Mouse (Mus musculus) embryonic facial prominence, embryonic 10.5 days (tissue): ENCODE measurements at regions not wholly inside any gene's neighbourhood (a gene's known extent, or its start where the extent isn't known, plus 50 kb on each side); places are given as distances from the start of the nearest gene placed in this dataset.
A peak's percentile ranks its signal among the peaks of the same experiment; 100 is the strongest.

Experiments used
- DNase-seq: peaks from one replicate; pipeline ENCODE4 v3.0.0-alpha.2; 2017; ENCODE audit warnings: low spot score
- H3K27ac ChIP-seq: fragments of 300-500 bp; sonication (generic); replicated peaks from 2 replicates; pipeline ENCODE4 v1.5.1; 2016; ENCODE audit warnings: mild to moderate bottlenecking
- H3K27me3 ChIP-seq: fragments of 300-500 bp; sonication (generic); replicated peaks from 2 replicates; pipeline ENCODE4 v1.6.1; 2016; ENCODE audit warnings: low read depth, mild to moderate bottlenecking; ENCODE audit not compliant: poor library complexity, severe bottlenecking
- H3K36me3 ChIP-seq: fragments of 300-500 bp; sonication (generic); replicated peaks from 2 replicates; pipeline ENCODE4 v1.6.1; 2016; ENCODE audit warnings: mild to moderate bottlenecking, moderate library complexity
- H3K4me1 ChIP-seq: fragments of 300-500 bp; sonication (generic); 2 replicates; pipeline ENCODE4 v1.6.1; 2016
- H3K4me3 ChIP-seq: fragments of 300-500 bp; sonication (generic); 2 replicates; pipeline ENCODE4 v1.5.1; 2016; ENCODE audit warnings: mild to moderate bottlenecking, moderate library complexity
- H3K9me3 ChIP-seq: fragments of 300-500 bp; sonication (generic); 2 replicates; pipeline ENCODE4 v1.6.1; 2016; ENCODE audit warnings: mild to moderate bottlenecking
- WGBS: fragments of 180-500 bp; shearing (Covaris S2); methylation state at CpG from one replicate; pipeline ENCODE4 v1.1.7; 2016; 5-methylcytosine and 5-hydroxymethylcytosine counted together

DNA sequence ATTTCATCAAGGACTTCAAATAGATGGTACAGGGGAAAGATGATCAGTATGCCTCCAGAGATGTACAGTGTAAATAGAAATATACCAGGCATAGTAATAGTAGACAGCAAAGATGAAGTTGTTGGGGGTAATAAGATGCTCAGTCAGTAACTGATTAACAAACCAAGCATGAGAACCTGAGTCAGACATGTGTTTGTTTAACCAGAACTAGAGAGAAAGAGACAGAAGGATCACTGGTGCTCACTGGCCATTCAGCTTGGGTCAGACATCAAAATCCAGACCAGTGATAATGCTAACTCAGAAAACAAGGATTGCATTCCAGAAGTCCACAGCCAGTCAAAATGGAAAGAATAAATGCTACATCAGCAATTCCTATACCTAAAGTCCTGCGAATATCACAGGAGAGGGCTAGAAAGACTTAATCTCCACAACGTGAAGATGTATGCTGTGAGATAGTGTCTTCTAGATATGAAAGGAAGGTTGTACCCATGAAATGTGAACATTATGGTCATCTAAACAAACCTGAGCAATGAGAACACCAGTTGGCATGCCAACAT lies 320.6 kb upstream of the Gm10306 start:
- 91% methylated on average over 2 of the region's 2 CpGs for WGBS

GRCm38 (mm10) chr4:94256026-94256425 lies 300.3 kb upstream of the Gm10306 start:
- H3K4me3 ChIP-seq = no peak overlapping the region
- H3K4me1 ChIP-seq = no peaks in the 10 kb centered on the region
- no peak overlapping the region for H3K27ac ChIP-seq
- H3K9me3 ChIP-seq = no peaks in the 10 kb centered on the region
- no peaks in the 10 kb centered on the region for H3K27me3 ChIP-seq
- H3K36me3 ChIP-seq = no peaks in the 10 kb centered on the region
- 81% methylated on average over 1 of the region's 1 CpGs for WGBS
- DNase-seq = no peak

More for the DNA sequence above, 320.6 kb upstream of the Gm10306 start:
- Histone ChIP-seq H3K9me3 (no peaks in the 10 kb centered on the region), H3K27ac (no peak overlapping the region), H3K4me3 (no peak overlapping the region), H3K27me3 (no peaks in the 10 kb centered on the region), H3K4me1 (no peaks in the 10 kb centered on the region), H3K36me3 (no peaks in the 10 kb centered on the region)
- no peak for DNase-seq

DNA sequence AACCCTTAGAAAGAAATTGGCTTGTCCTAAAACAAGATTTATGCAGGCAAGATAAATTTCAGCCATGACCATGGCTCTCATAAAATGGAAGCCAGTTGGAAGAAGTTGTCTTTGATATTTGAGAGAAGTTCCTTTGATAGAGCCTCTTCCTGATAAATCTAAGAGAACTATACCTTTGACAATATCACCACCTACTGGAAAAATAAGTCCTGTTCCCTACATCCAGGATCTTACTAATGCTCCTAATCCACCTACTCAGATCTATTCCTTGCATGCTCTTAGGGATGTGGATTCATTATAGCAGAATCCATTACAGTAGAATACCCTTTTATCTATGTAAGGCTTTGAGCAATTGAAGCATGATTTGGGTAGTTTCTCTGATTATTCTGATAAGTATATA lies 295.2 kb upstream of the Gm10306 start:
- Histone ChIP-seq H3K4me3 (no peak overlapping the region), H3K27ac (no peak overlapping the region), H3K4me1 (no peaks in the 10 kb centered on the region), H3K36me3 (no peaks in the 10 kb centered on the region), H3K27me3 (no peaks in the 10 kb centered on the region), H3K9me3 (no peaks in the 10 kb centered on the region)
- no peak for DNase-seq

GRCm38 (mm10) chr4:94281732-94282131 lies 274.6 kb upstream of the Gm10306 start:
- H3K9me3 ChIP-seq = no peaks in the 10 kb centered on the region
- DNase-seq = no peak
- H3K27ac ChIP-seq = no peak overlapping the region
- H3K27me3 ChIP-seq = no peaks in the 10 kb centered on the region
- no peak overlapping the region for H3K4me3 ChIP-seq
- no peaks in the 10 kb centered on the region for H3K36me3 ChIP-seq
- no peaks in the 10 kb centered on the region for H3K4me1 ChIP-seq

DNA sequence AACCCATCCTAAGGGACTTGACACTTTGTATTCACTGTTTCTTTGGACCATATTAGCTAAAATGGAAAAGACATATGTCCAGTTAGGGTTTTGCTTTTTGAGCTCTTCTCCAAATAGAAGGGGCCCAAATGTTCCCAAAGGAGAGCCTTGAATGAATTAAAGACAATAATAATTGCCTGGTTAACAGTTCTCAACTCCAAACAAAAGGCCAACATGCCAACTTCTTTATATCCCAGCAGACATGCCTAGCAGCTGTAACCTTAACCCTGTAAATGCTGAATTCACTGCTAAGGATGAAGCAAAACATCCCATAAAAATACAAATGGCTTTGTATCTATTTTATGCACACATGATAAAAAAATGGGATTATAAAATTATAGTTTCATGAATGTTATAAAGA lies 264.2 kb upstream of the Gm10306 start:
- DNase-seq = no peak
- Histone ChIP-seq H3K4me3 (no peak overlapping the region), H3K27ac (no peak overlapping the region), H3K36me3 (no peaks in the 10 kb centered on the region), H3K27me3 (no peaks in the 10 kb centered on the region), H3K9me3 (no peaks in the 10 kb centered on the region), H3K4me1 (no peaks in the 10 kb centered on the region)

DNA sequence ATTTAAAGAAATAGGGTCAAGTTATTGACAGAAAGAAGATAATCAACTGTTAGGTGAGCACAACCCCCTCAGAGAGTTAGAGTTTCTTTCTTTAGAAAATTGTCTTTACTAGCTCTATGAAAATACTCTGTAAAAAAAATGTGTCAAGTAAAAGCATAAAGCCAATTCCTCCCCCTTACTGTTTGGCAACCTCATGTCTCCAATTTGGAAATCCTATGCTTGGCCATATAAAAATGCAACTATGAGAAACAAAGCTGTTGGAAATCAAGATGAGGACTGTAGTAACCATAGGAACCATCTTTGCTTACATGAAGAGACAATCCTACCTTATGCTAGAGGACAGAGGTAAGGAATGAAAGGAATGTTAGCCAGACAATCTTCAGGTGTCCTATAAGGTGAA lies 239.0 kb upstream of the Gm10306 start:
- Histone ChIP-seq H3K9me3 (no peaks in the 10 kb centered on the region), H3K27me3 (no peaks in the 10 kb centered on the region), H3K27ac (no peak overlapping the region), H3K36me3 (no peaks in the 10 kb centered on the region), H3K4me3 (no peak overlapping the region), H3K4me1 (no peaks in the 10 kb centered on the region)
- no peak for DNase-seq

GRCm38 (mm10) chr4:94326759-94327158 lies 229.6 kb upstream of the Gm10306 start:
- Histone ChIP-seq H3K27me3 (no peaks in the 10 kb centered on the region), H3K36me3 (no peaks in the 10 kb centered on the region), H3K4me1 (no peaks in the 10 kb centered on the region), H3K4me3 (no peak overlapping the region), H3K27ac (no peak overlapping the region), H3K9me3 (no peaks in the 10 kb centered on the region)
- DNase-seq = no peak
- 88% methylated on average over 2 of the region's 2 CpGs for WGBS

GRCm38 (mm10) chr4:94343331-94343730 lies 213.0 kb upstream of the Gm10306 start:
- Histone ChIP-seq H3K27me3 (no peaks in the 10 kb centered on the region), H3K4me3 (no peak overlapping the region), H3K4me1 (no peaks in the 10 kb centered on the region), H3K9me3 (no peaks in the 10 kb centered on the region), H3K27ac (no peak overlapping the region), H3K36me3 (no peaks in the 10 kb centered on the region)
- no peak for DNase-seq

- peak; percentile 9 for DNase-seq
- WGBS = 48% methylated on average over 1 of the region's 1 CpGs
- H3K4me3 ChIP-seq = no peak overlapping the region
Measured at GRCm38 (mm10) chr4:94349273-94349672, 207.1 kb upstream of the Gm10306 start.

GRCm38 (mm10) chr4:94356982-94357381 lies 199.4 kb upstream of the Gm10306 start:
- 79% methylated on average over 1 of the region's 1 CpGs for WGBS
- no peak for DNase-seq
- no peaks in the 10 kb centered on the region for H3K27me3 ChIP-seq
- no peaks in the 10 kb centered on the region for H3K4me1 ChIP-seq
- H3K4me3 ChIP-seq = no peak overlapping the region
- no peaks in the 10 kb centered on the region for H3K36me3 ChIP-seq
- H3K9me3 ChIP-seq = no peaks in the 10 kb centered on the region
- no peak overlapping the region for H3K27ac ChIP-seq

More at GRCm38 (mm10) chr4:94349273-94349672, 207.1 kb upstream of the Gm10306 start:
- Histone ChIP-seq H3K4me1 (no peaks in the 10 kb centered on the region), H3K27me3 (no peaks in the 10 kb centered on the region), H3K9me3 (no peaks in the 10 kb centered on the region), H3K36me3 (no peaks in the 10 kb centered on the region), H3K27ac (no peak overlapping the region)

DNA sequence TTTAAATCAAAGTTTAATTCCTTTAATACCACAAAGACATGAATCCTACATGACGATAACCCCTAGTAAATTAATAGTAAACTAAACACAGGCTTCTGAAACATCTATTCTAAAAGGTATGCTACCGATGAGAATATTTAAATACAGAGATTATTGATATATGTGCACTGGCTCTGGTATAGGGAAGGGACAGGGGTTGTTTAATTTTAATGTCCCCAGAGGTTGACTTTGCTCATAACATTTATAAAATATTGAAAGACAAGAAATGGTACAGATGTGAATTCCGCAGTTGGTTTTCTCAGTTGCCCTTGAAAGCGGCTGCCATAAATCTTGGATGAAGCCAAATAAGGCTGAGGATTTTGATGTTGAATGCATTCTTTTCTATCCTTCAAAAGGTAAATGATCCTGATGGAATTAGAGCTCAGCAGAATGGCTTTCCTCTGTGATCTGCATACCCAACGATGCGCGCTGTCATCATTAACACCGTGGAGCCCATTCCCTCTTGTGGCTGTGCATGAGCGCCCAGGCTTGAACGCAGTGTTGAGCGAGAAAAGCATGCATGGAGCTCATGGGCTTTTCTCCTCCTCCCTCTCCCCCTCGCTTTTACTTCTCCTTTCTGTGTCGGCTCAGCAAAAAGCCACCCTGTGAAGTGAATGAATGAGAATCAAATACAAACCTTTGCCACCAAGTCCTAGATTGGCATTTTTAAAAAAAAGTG lies 195.4 kb upstream of the Gm10306 start:
- H3K9me3 ChIP-seq = no peaks in the 10 kb centered on the region
- WGBS = 67% methylated on average over 13 of the region's 13 CpGs
- no peaks in the 10 kb centered on the region for H3K27me3 ChIP-seq
- H3K4me1 ChIP-seq = no peaks in the 10 kb centered on the region
- H3K4me3 ChIP-seq = no peak overlapping the region
- no peak overlapping the region for H3K27ac ChIP-seq
- H3K36me3 ChIP-seq = no peaks in the 10 kb centered on the region
- no peak for DNase-seq

DNA sequence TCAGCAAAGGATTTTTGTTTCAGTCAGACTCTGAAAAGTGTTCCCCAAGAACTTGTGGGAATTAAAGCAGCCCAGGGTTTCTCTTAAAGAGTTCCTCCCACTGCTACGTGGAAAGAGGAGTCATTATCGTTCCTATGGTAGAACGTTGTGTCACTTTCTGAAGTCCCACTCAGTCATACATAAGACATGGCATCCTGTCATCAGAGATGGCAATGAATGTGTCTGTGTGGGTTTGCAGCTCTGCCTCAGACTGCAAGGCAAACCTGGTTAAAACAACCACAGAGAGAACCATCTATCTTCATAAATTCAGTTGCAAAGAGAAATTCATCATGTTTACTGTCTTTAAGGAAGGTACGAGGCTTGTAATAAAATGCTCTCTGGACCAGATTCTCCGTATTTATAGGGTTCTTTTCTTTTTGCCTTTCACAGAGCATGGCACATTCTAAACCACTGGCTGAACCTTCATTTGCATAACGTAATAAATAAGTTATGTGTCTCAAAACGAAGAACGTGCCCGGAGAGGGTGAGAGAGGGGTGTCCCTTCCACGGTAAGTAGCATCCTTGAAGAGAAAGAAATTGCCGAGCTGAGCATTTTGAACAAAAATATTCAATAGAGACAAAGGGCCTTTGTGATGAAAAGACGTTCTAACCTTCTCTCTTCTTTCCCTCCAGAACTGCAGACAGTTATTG lies 194.7 kb upstream of the Gm10306 start:
- Histone ChIP-seq H3K4me3 (no peak overlapping the region), H3K27ac (no peak overlapping the region), H3K9me3 (no peaks in the 10 kb centered on the region), H3K27me3 (no peaks in the 10 kb centered on the region), H3K36me3 (no peaks in the 10 kb centered on the region), H3K4me1 (no peaks in the 10 kb centered on the region)
- no peak for DNase-seq
- 68% methylated on average over 12 of the region's 12 CpGs for WGBS

DNA sequence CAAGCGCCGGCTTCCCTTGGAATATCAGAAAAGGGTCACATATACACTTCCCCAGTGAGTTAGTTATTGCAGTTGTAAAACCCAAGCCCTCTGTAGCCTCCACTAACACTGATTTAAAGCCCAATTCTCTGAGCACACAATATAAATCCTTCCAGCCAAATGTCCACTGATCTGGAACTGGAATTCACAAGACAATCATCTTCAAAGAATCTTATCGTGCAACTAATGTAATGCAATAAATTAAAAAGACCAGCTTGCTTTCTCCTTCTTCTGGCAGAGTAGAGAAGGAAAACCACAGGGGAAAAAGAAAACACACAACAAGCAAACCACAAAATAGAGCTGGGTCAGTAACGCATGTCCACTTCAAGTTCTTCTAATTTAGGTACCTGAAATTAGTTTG lies 191.0 kb upstream of the Gm10306 start:
- no peak overlapping the region for H3K4me3 ChIP-seq
- H3K27me3 ChIP-seq = no peaks in the 10 kb centered on the region
- DNase-seq = no peak
- H3K27ac ChIP-seq = no peak overlapping the region
- H3K4me1 ChIP-seq = no peaks in the 10 kb centered on the region
- H3K36me3 ChIP-seq = no peaks in the 10 kb centered on the region
- no peaks in the 10 kb centered on the region for H3K9me3 ChIP-seq
- WGBS = 89% methylated on average over 4 of the region's 4 CpGs
